Mouse (Mus musculus) cerebellum, postnatal 36 days (tissue): Measurements from ENCODE around the gene Ctsw.

ENCODE experiments used
- DNase-seq, 2 experiments: peaks; one replicate each; pipeline ENCODE4 v3.0.0; 2021 to 2022; ENCODE audit warnings: mixed read lengths in 2 of 2

The Ctsw gene

GRCm38 (mm10) chr19:5487768-5488550, 19.7 kb upstream of the Ctsw start, which contains the start of gene Mus81:
TSS of gene Mus81 (minus strand) at chr19:5488402.
- DNase-seq = peak; percentile 97 to 98

DNA sequence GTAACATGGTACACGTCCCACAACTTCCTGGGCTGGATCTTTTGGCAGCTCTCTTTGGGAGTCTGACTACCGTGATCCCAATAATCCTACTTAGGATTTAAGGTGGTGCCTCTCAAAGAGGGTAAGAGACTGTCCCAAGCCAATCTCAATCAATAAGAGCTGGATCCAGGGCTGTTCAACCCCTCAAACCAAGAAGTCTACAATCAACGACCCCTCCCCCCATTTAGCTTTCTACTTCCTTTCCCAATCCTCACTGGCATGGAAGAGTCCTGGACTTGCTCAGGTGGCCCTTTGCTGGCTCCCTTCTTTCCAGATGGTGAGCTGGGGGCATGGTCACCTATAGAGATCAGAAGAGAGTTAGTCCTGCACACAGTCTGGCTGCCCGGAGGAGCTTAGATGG, 18.5 kb upstream of the Ctsw start:
- DNase-seq = peak in 1 of 2 experiments; percentile 14

DNA sequence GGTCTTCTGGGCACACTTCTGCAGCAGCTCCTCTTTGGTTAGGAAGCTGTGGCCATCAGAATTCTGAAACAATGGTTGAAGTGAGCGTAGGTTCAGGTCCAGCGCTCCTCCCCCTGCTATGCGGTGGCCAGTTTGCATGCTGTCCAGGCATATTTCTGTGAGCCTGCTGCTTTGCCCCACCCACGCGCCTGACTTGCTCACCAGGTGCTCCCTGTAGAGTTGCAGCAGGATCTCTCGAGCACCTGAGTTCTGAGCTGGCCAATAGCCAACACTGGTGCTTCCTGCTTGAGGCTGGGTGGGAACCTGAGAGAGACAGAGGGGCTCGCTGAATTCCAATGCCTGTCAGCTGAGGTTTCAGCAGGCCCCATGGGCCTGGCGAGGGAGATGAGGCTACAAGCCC, 18.0 kb upstream of the Ctsw start:
- DNase-seq = peak; percentile 73 to 75

DNA sequence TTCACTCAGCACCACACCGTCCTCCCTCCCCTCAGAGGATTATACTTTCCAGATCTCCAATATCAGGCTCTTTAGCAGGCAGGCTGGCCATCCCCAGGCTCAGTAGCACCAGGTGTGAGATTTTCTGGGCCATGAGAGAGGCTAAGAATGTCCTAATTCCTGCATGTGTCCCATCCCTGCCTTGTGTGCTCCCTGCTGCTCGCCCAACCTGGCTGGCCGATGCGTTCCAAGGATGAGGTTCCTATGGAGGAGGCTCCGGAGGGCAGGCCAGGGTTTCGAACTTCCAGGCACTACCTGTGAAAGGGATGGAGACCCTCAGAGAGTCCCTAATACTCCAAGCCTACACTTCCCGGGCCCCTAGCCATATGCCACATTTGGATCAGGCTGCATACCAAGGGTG, 17.5 kb upstream of the Ctsw start:
- DNase-seq = peak; percentile 83

DNA sequence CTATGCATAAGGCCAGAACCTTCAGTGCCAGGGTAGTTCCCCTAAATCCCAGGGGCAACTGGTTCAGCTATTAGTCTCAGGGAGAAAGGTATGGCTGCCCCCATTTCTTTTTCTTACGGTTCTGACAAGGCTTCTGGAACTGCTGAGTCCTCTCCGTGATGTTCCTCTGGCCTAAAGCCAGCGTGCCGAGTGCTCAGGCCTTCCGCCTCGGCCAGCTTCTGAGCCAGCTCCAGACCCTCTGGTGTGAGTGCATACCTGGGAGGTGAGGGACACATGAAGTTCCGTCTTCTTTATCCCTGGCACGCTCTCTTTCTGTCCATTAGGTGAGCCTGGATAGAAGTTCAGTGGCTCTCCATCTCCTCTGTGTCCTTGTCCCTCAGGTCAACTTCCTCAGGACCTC, 17.1 kb upstream of the Ctsw start:
- DNase-seq = peak in 1 of 2 experiments; percentile 57

- no peak for DNase-seq
These were observed 16.2 kb upstream of the Ctsw start for GRCm38 (mm10) chr19:5484496-5484895.

- DNase-seq = peak in 1 of 2 experiments; percentile 23
These were observed 15.4 kb upstream of the Ctsw start for GRCm38 (mm10) chr19:5483386-5484359.

DNA sequence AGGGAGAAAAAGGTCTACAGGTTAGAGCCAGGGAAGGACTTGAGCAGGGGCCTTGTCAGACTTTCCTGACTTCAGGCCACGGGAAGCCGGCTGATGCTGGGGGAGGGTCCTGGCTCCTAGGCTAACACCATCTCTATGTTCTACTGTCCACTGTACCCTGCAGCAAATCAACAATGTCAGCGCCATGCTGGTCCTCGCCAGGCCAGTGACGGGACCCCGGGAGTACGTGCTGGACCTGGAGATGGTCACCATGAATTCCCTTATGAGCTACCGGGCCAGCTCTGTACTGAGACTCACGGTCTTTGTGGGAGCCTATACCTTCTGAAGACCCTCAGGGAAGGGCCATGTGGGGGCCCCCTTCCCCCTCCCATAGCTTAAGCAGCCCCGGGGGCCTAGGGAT, 13.1 kb upstream of the Ctsw start:
- DNase-seq = peak in 1 of 2 experiments; percentile 10

DNA sequence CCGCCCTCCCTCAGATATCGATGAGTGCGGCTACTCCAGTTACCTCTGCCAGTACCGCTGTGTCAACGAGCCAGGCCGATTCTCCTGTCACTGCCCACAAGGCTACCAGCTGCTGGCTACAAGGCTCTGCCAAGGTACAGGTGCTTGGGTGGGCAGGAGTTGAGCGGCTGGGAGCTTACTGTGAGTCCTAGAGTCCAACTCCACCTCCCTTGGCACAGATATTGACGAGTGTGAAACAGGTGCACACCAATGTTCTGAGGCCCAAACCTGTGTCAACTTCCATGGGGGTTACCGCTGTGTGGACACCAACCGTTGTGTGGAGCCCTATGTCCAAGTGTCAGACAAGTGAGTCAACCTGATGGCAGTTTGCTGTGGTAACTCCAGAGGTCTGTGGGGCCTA, 11.7 kb upstream of the Ctsw start:
- peak in 1 of 2 experiments; percentile 9 for DNase-seq

DNA sequence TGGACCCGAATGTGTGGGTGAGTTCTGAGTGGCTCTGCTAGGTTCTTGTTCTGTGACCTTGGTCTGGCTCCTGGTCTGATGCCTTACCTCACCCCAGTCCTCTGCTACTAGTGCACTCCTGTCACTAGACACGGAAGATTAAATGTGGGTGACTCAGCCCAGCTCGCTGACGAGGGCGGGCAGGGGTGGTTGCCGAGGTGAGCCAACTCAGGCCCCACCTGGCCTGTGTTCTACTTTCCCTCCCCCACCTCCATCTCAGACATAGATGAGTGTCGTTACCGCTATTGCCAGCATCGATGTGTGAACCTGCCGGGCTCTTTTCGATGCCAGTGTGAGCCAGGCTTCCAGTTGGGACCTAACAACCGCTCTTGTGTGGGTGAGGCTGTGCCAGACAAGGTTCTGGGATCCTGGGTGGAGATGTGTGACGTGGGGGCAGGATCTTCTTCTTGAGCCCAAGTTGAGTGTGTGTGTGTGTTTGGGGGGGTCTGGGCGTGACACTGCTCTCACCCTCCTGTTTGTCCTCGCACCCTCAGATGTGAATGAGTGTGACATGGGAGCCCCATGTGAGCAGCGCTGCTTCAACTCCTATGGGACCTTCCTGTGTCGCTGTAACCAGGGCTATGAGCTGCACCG, 9.5 kb upstream of the Ctsw start:
- peak in 1 of 2 experiments; percentile 3 for DNase-seq

GRCm38 (mm10) chr19:5477004-5477667, 8.8 kb upstream of the Ctsw start:
- DNase-seq = no peak

GRCm38 (mm10) chr19:5475069-5475714, 6.9 kb upstream of the Ctsw start:
- DNase-seq = peak; percentile 44 to 58

- DNase-seq = peak in 1 of 2 experiments; percentile 69
These were observed 6.2 kb upstream of the Ctsw start for GRCm38 (mm10) chr19:5474281-5475068.

GRCm38 (mm10) chr19:5473720-5474119, 5.4 kb upstream of the Ctsw start, which contains the start of gene Efemp2:
TSS of gene Efemp2 (plus strand) at chr19:5473954.
- peak in 1 of 2 experiments; percentile 68 for DNase-seq

GRCm38 (mm10) chr19:5472857-5473256, 4.5 kb upstream of the Ctsw start:
- DNase-seq = no peak

DNA sequence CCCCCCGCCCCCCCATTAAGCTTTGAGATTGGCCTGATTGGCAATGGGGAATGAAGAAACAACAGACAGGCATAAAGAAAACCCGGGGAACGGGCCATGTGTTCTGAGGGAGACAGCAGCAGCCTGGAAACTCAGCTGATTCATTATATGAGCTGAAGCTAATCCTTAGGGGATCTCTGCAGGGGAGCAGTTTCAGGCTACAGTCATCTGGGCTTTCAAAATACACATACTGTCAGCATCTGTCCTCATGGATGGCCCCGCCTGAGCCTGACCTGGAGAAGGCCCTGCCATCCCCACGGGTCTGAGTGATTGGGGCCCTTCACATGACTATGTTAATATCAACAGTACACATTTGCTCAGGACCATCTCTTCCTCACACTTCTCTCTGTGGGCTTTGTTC, 3.5 kb upstream of the Ctsw start:
- no peak for DNase-seq

DNA sequence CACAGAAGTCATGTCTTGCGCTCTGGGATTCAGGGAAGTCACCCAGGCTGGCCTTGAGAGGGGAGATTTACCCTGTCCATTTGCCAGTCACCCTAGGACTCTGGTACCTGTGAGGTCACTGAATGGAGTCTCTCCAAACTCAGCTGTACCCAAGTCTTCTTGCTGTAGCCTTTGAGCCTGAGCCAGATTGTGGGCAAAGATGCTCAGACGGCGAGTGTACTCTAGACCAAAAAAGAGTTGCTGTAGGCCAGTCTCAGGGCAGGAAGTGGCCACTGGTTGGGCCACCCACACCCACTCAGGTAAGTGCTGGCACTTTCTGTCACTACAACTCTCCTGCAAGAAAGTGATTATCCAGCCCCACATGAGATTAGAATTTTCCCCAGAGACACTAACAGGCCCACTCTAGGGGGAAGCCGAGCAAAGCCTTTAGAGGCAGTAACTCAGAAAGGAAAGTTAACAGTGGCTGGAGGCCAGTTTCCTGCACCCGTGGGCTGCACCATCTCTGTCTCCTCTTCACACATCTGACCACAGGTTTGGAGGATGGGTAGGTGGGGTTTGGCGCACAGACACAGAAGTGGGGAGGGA, 1.3 kb downstream of the Ctsw start:
- no peak for DNase-seq

- no peak for DNase-seq
These were observed 3.3 kb downstream of the Ctsw start for GRCm38 (mm10) chr19:5465037-5465436.

- peak; percentile 67 to 69 for DNase-seq
These were observed 4.3 kb downstream of the Ctsw start for GRCm38 (mm10) chr19:5463791-5464562.

DNA sequence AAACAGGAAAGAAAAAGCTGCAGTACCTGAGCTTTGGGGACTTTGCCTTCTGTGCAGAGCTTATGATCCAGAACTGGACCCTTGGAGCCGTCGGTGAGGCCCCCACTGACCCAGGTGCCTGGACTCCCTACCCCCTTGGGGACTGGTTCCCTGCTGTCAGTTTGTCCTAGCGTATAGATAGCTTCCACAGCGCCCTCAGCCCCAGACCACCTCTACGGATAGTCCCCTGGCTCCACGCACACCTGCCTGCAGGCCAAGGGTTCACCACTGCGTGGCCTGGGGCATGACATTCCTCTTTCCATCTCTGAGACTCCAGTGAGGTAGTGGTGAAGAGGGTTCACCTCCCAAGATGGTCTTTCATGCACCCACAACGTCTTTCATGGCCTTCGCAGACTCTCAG, 5.1 kb downstream of the Ctsw start:
- DNase-seq = no peak
